Mouse (Mus musculus) liver, adult 2 months (tissue): Measurements from ENCODE around the gene Trafd1. TPM values are rescaled to one million over a fixed set of nuclear protein-coding genes. Genes with fewer than 3 reads are reported as not detected.

ENCODE experiments used
- DNase-seq: peaks from one replicate; pipeline ENCODE4 v3.0.0-alpha.2; 2011; ENCODE audit warnings: low read depth, low spot score; ENCODE audit errors: extremely low read depth
- H3K27ac ChIP-seq: fragments of 200-500 bp; replicated peaks from 2 replicates; pipeline ENCODE4 v1.5.1; 2012; ENCODE audit warnings: low read depth, mild to moderate bottlenecking, control low read depth, inconsistent platforms, low read length; ENCODE audit not compliant: insufficient read depth
- H3K27me3 ChIP-seq: fragments of 200-500 bp; 2 replicates; pipeline ENCODE4 v1.6.1; 2012; ENCODE audit warnings: mild to moderate bottlenecking, moderate library complexity, low read length, inconsistent platforms; ENCODE audit not compliant: control insufficient read depth, insufficient read depth
- H3K36me3 ChIP-seq: fragments of 200-500 bp; 2 replicates; pipeline ENCODE4 v1.6.1; 2012; ENCODE audit warnings: low read length, inconsistent platforms; ENCODE audit not compliant: control insufficient read depth, insufficient read depth
- H3K4me1 ChIP-seq: fragments of 200-500 bp; 2 replicates; pipeline ENCODE4 v1.6.1; 2011; ENCODE audit warnings: low read length; ENCODE audit not compliant: control insufficient read depth, insufficient read depth
- H3K4me3 ChIP-seq: fragments of 200-500 bp; 2 replicates; pipeline ENCODE4 v1.5.1; 2011; ENCODE audit warnings: low read depth, mild to moderate bottlenecking, control low read depth, low read length, moderate library complexity; ENCODE audit not compliant: insufficient read depth
- H3K79me2 ChIP-seq: fragments of 200-500 bp; 2 replicates; pipeline ENCODE4 v1.6.1; 2012; ENCODE audit warnings: inconsistent platforms, mild to moderate bottlenecking, low read length, moderate library complexity; ENCODE audit not compliant: control insufficient read depth, insufficient read depth
- H3K9ac ChIP-seq: fragments of 200-500 bp; 2 replicates; pipeline ENCODE4 v1.6.1; 2012; ENCODE audit warnings: low read depth, mild to moderate bottlenecking, control low read depth, inconsistent platforms, low read length
- CTCF ChIP-seq: fragments of 200-500 bp; IDR thresholded peaks from 2 replicates; pipeline ENCODE4 v1.5.1; 2011; ENCODE audit warnings: low read depth, low read length, control low read depth
- POLR2A ChIP-seq: fragments of 200-500 bp; IDR thresholded peaks from 2 replicates; pipeline ENCODE4 v1.6.1; 2011; ENCODE audit warnings: low read length, control low read depth; ENCODE audit not compliant: insufficient read depth; ENCODE audit errors: extremely low read depth
- WGBS: fragments of 180-500 bp; shearing (Covaris S2); methylation state at CpG from one replicate; pipeline ENCODE4 v1.1.7; 2018; 5-methylcytosine and 5-hydroxymethylcytosine counted together
- polyA plus RNA-seq: library from polyadenylated mRNA; depleted of rRNA; stranded (reverse); fragments of >200 nt; gene quantifications from 2 replicates; pipeline ENCODE4 v1.2.3, GENCODE M21; 2012
- total RNA-seq: library from RNA; depleted of rRNA; stranded (reverse); fragments of >200 nt; gene quantifications from 2 replicates; pipeline ENCODE4 v1.2.3, GENCODE M21; 2014

Trafd1 gene
- total and polyA plus RNA-seq, 2 experiments = 53.7 to 67.0 TPM

DNA sequence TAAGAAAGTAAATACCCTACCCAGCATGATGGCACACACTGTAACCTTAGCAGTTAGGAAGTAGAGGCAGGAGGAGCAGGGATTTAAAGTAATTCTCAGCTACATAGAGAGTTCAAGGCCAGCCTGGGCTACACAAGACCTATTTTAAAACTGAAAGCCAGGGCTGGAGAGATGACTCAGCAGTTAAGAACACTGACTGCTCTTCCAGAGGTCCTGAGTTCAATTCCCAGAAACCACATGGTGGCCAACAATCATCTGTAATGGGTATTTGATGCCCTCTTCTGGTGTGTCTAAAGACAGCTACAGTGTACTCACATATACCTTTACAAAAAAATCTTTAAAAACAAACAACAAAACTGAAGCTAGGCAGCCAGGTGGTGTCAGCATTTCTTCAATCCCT lies 4.3 kb upstream of the Trafd1 start:
- H3K27me3 ChIP-seq = no peaks in the 10 kb centered on the region
- peaks cover 6% of the 10 kb centered on the region for H3K4me1 ChIP-seq
- no peak overlapping the region for H3K4me3 ChIP-seq
- TF ChIP-seq CTCF (no peak), POLR2A (no peak)
- H3K36me3 ChIP-seq = no peaks in the 10 kb centered on the region
- DNase-seq = no peak
- no peak overlapping the region for H3K9ac ChIP-seq
- H3K79me2 ChIP-seq = no peaks in the 10 kb centered on the region
- H3K27ac ChIP-seq = 0 out of 2 replicates have a peak overlapping the region, but pooled peaks have one; percentile 33

DNA sequence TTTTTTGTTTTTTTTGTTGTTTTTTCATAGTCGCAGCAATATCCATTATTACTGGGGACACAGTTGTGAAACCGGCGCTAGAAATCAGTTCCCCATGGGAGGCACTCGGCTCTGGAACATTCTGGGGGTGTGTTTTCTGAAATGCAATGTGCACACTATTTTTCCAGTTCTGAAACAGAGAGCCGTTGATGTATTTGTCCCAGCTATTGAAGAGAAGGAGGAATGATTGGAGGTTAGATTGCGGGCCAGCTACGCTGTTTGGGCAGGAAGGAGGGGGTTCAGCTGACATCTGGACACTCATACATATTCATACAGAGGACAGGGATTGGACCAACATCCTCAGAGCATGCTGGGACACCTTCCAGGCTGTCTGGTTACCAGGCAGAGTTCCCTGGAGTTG lies 3.7 kb upstream of the Trafd1 start:
- H3K4me3 ChIP-seq = no peak overlapping the region
- WGBS = 77% methylated on average over 7 of the region's 7 CpGs

DNA sequence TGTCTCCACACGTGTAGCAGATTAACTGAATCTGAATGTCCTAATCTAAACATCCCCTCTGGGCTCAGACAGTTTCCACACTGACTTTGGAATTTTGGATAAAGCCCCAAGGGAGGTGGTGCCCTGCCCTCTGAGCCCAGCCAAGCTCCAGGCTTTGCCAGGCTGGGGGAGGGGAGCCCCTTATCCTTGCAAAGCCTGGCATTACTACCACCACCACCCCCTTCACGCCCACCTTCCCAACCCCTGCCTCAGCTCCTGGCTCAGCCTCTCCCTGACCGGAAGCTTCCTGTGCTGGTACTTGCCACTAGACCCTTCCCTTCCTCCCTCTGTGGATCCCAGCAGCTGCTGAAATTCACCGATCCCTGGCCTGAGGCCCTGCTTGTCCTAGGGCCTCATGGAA lies 1.7 kb upstream of the Trafd1 start:
- H3K27me3 ChIP-seq = no peaks in the 10 kb centered on the region
- no peak overlapping the region for H3K4me3 ChIP-seq
- H3K79me2 ChIP-seq = peaks cover 12% of the 10 kb centered on the region; the same call in 1 of the 2 replicates
- H3K4me1 ChIP-seq = peaks cover 15% of the 10 kb centered on the region
- 26% methylated on average over 4 of the region's 4 CpGs for WGBS
- H3K36me3 ChIP-seq = no peaks in the 10 kb centered on the region; the same call in 1 of the 2 replicates
- DNase-seq = peak; percentile 70
- peak overlapping the region; percentile 80 for H3K27ac ChIP-seq
- H3K9ac ChIP-seq = peak overlapping the region; percentile 14; the same call in 1 of the 2 replicates
- TF ChIP-seq CTCF = no peak
- no peak for TF ChIP-seq POLR2A

More for the DNA sequence above, 3.7 kb upstream of the Trafd1 start:
- Histone ChIP-seq H3K27ac (peak overlapping the region; percentile 33; the same call in 1 of the 2 replicates), H3K4me1 (peaks cover 8% of the 10 kb centered on the region), H3K36me3 (no peaks in the 10 kb centered on the region), H3K9ac (no peak overlapping the region), H3K27me3 (no peaks in the 10 kb centered on the region), H3K79me2 (no peaks in the 10 kb centered on the region)
- DNase-seq = no peak
- no peak for TF ChIP-seq POLR2A
- TF ChIP-seq CTCF = no peak

DNA sequence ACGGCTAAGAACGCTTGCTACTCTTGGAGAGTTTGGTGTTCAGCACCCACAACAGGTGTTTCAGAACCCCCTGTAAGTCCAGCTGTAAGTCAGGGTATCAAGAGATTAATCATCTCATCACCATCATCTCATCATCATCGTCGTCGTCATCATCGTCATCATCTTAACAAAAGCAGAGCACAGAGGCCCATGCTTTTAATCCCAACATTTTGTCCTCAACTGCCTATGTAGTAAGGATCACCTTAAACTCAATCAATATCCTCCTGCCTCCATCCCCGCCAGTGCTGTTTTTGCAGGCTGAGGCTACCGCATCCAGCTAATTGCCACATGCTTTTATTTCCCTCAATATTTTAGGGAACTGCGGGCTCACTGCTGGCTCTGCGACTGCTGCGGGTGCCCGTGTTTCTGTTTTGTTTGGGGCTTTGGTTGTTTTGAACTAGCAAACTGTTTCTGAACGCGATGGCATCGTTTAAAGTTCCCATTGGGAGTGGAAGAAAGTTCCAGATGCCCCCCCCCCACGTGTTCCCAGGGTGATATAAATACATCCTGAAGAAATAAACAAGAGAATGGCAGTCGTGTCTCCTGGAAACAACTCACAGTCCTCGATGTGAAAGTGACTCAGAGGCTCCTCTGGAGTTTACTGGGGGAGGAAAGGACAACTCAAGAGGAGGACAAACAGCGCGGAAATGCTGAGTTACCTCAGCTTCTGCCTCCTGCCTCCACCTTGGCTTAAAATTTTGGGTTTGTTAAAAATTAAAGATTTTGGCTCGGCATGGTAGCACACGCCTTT lies 883 bp upstream of the Trafd1 start:
- no peaks in the 10 kb centered on the region; the same call in 1 of the 2 replicates for H3K36me3 ChIP-seq
- H3K79me2 ChIP-seq = peaks cover 17% of the 10 kb centered on the region; the same call in 1 of the 2 replicates
- peaks cover 15% of the 10 kb centered on the region for H3K4me1 ChIP-seq
- no peak overlapping the region for H3K9ac ChIP-seq
- DNase-seq = no peak
- no peaks in the 10 kb centered on the region for H3K27me3 ChIP-seq
- H3K4me3 ChIP-seq = peak overlapping the region; percentile 55; the same call in 1 of the 2 replicates
- peak overlapping the region; percentile 80 for H3K27ac ChIP-seq
- no peak for TF ChIP-seq POLR2A
- no peak for TF ChIP-seq CTCF
- 35% methylated on average over 22 of the region's 22 CpGs for WGBS

DNA sequence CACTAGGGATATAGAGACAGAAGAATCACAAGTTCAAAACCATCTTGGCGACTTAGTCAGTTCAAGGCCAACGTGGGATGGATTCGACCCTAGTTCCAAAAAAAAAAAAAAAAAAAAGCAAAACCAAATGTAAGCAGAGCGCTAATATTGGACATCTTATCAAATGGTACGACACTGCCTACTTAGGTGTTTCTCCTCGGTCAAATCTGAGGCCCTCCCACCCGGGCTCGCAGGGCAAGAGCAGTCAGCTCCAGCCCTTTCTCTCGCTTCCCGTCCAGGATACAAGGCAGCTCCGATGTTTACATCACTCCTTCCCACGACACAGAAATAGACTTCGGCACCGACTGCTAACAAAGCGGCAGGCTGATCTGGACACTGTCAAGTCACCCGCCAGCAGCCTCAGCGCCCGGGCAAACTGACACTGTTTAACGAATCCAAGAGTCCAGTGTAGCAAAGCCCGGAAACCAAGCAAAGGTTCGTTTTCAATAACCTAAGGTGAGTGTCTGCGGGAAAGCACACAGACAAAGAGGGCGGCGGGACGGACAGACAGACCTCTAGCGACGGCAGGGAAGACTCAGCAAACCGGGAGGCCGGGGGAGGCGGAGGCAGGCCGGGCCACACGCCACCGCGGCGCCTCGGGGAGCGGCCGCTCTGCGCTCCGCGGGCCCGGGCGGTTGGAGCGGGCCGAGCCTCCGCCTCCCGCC lies 523 bp downstream of the Trafd1 start:
- no peak for TF ChIP-seq CTCF
- TF ChIP-seq POLR2A = peak; percentile 72
- peak overlapping the region; percentile 69 for H3K4me3 ChIP-seq
- under 1% methylated on average over 41 of the region's 47 CpGs for WGBS
- H3K9ac ChIP-seq = peak overlapping the region; percentile 81
- H3K27me3 ChIP-seq = no peaks in the 10 kb centered on the region
- peak overlapping the region; percentile 91 for H3K27ac ChIP-seq
- peak; percentile 74 for DNase-seq
- peaks cover 21% of the 10 kb centered on the region; the same call in 1 of the 2 replicates for H3K79me2 ChIP-seq
- H3K36me3 ChIP-seq = peaks cover 10% of the 10 kb centered on the region
- H3K4me1 ChIP-seq = peaks cover 15% of the 10 kb centered on the region
